Mouse (Mus musculus) lung, adult 2 months (tissue): ENCODE measurements around the gene Diablo. TPM values are rescaled to one million over a fixed set of nuclear protein-coding genes. Genes with fewer than 3 reads are reported as not detected.
A peak's percentile ranks its signal among the peaks of the same experiment; 100 is the strongest.
"Not testable (repeated sequence)": the region's sequence is repeated elsewhere in the genome, so short reads cannot be mapped to it uniquely, and the experiment has no call there.

Experiments used
- DNase-seq: peaks from one replicate; pipeline ENCODE4 v3.0.0; 2022
- H3K4me1 ChIP-seq: fragments of 200-500 bp; 2 replicates; pipeline ENCODE4 v1.6.1; 2011; ENCODE audit warnings: low read length; ENCODE audit not compliant: control insufficient read depth, insufficient read depth
- H3K4me3 ChIP-seq: fragments of 200-500 bp; replicated peaks from 2 replicates; pipeline ENCODE3; 2011; ENCODE audit warnings: low read depth, mild to moderate bottlenecking, control low read depth, low read length; ENCODE audit errors: extremely low read depth
- CTCF ChIP-seq: fragments of 200-500 bp; IDR thresholded peaks from 2 replicates; pipeline ENCODE4 v1.5.1; 2011; ENCODE audit warnings: mild to moderate bottlenecking, low read length, control low read depth; ENCODE audit not compliant: insufficient read depth
- POLR2A ChIP-seq: fragments of 200-500 bp; IDR thresholded peaks from 2 replicates; pipeline ENCODE4 v1.6.1; 2011; ENCODE audit warnings: low read depth, mild to moderate bottlenecking, control low read depth, low read length, borderline replicate concordance; ENCODE audit errors: extremely low read depth
- WGBS: fragments of 180-500 bp; shearing (Covaris S2); methylation state at CpG from one replicate; pipeline ENCODE4 v1.1.7; 2018; 5-methylcytosine and 5-hydroxymethylcytosine counted together
- polyA plus RNA-seq: library from polyadenylated mRNA; depleted of rRNA; stranded (reverse); fragments of >200 nt; gene quantifications from 2 replicates; pipeline ENCODE4 v1.2.3, GENCODE M21; 2012

Gene Diablo
- polyA plus RNA-seq, 1 experiment = 58.4 TPM

GRCm38 (mm10) chr5:123528641-123529040 lies 4.7 kb upstream of the Diablo start:
- Histone ChIP-seq H3K4me3 (no peak overlapping the region), H3K4me1 (peaks cover 4% of the 10 kb centered on the region)
- WGBS = 70% methylated on average over 7 of the region's 7 CpGs
- no peak for DNase-seq
- TF ChIP-seq CTCF = no peak
- no peak for TF ChIP-seq POLR2A

GRCm38 (mm10) chr5:123525916-123526495 lies 2.0 kb upstream of the Diablo start:
- no peak for TF ChIP-seq CTCF
- no peak for TF ChIP-seq POLR2A
- H3K4me3 ChIP-seq = no peak overlapping the region
- WGBS = 91% methylated on average over 9 of the region's 9 CpGs
- H3K4me1 ChIP-seq = peaks cover 4% of the 10 kb centered on the region
- no peak for DNase-seq

- 77% methylated on average over 7 of the region's 7 CpGs for WGBS
- TF ChIP-seq CTCF (no peak), POLR2A (no peak)
- H3K4me3 ChIP-seq = peak within 1 kb of the TSS; percentile 86
- peaks cover 4% of the 10 kb centered on the region for H3K4me1 ChIP-seq
- no peak for DNase-seq
Observed at GRCm38 (mm10) chr5:123525281-123525680, 1.3 kb upstream of the Diablo start, which contains the start of gene Gm49027. Gm49027 (minus strand) TSS chr5:123525488.

DNA sequence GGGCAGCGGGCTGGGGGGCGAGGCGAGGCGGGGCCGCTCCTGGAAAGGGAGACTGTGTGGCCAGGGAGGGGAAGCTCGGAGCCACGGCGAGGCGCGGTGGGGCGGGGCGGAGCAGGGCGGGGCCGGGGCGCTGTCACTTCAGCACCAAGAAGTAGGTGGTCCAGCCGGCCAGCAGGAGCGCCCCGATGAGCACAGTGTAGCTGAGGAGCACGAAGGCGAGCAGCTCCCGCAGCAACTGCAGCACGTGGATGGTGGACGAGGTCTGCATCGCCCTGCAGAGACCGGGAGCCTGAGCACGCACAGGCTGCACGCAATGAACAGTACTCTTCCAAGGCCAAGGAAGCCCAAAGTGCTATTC lies 396 bp upstream of the Diablo start:
- Histone ChIP-seq H3K4me3 (peak overlapping the region; percentile 86), H3K4me1 (peaks cover 4% of the 10 kb centered on the region)
- DNase-seq = no peak
- TF ChIP-seq POLR2A (no peak), CTCF (no peak)
- WGBS = 2% methylated on average over 27 of the region's 27 CpGs

DNA sequence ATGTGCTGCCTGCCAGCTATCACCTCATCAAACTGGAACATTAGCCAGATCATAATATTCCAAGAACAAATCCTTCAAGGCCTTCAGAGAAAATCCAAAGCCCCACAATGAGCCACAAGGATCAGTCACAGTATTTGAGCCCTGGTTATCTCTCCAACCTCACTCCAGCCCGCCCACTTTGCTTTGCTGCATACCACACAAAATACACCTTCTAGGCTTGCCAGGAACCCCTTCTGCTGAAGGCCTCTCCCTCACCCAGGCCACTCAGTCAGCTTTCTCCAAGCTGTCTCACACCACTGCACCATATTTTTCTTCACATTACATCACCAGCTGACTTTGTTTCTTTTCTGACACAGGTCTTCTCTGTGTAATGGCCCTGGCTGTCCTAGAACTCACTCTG lies 1.8 kb downstream of the Diablo start:
- 72% methylated on average over 1 of the region's 1 CpGs for WGBS
- H3K4me1 ChIP-seq = peaks cover 4% of the 10 kb centered on the region
- H3K4me3 ChIP-seq = no peak overlapping the region
- TF ChIP-seq POLR2A = no peak
- TF ChIP-seq CTCF = no peak
- DNase-seq = no peak

GRCm38 (mm10) chr5:123521621-123522020 lies 2.4 kb downstream of the Diablo start:
- peaks cover 4% of the 10 kb centered on the region for H3K4me1 ChIP-seq
- no peak overlapping the region for H3K4me3 ChIP-seq
- DNase-seq = no peak
- WGBS = 80% methylated on average over 1 of the region's 1 CpGs
- TF ChIP-seq POLR2A = no peak
- no peak for TF ChIP-seq CTCF

DNA sequence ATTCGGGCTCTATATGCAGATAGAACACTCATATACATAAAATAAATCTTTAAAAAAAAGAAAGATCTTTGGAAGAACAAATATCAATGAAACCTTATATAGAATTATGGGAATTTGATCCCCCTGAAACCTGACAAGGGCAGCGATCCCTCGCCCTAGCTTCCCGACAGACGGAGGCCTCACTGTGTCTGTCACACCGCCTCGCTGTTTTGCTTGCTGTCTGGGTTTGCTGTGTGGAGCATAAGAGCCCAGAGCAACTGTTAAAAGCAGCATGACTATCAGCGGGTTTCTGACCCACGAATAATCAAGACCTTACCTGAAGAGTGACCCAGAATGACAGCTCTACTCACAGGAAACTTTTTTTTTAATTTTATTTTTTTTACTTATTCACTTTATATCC lies 3.3 kb downstream of the Diablo start:
- Histone ChIP-seq H3K4me3 (no peak overlapping the region), H3K4me1 (peaks cover 4% of the 10 kb centered on the region)
- DNase-seq = no peak
- 90% methylated on average over 9 of the region's 9 CpGs for WGBS
- no peak for TF ChIP-seq POLR2A
- TF ChIP-seq CTCF = no peak

DNA sequence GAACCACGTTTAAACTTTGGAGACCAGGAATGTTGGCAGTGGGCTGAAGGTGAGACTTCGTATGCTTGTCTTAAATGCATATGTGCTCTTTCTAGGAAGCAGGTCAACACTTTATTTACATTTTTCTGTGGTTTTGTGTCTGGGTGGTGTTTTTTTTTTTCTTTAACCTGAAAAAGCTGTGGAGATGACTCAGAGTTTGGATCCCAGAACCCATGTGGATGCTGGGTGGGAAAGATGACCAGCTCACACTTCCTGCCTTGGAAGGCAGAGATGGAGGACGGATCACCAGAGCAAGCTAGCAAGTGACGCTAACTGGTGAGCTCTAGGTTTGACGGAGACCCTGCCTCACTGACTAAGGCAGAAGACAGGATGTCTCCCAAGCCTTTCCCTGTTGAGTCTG lies 9.1 kb downstream of the Diablo start:
- no peak overlapping the region for H3K4me3 ChIP-seq
- no peaks in the 10 kb centered on the region for H3K4me1 ChIP-seq
- TF ChIP-seq POLR2A (no peak), CTCF (no peak)
- 89% methylated on average over 5 of the region's 5 CpGs for WGBS
- no peak for DNase-seq

GRCm38 (mm10) chr5:123512102-123512501 lies 11.9 kb downstream of the Diablo start:
- no peak for DNase-seq
- H3K4me1 ChIP-seq = peaks cover 2% of the 10 kb centered on the region; the same call in 1 of the 2 replicates
- H3K4me3 ChIP-seq = no peak overlapping the region
- 61% methylated on average over 3 of the region's 3 CpGs for WGBS
- TF ChIP-seq POLR2A (no peak), CTCF (no peak)

GRCm38 (mm10) chr5:123511426-123511825 lies 12.6 kb downstream of the Diablo start:
- not testable (repeated sequence) for H3K4me3 ChIP-seq, DNase-seq, H3K4me1 ChIP-seq
- 73% methylated on average over 3 of the region's 3 CpGs for WGBS
